Mouse (Mus musculus): ENCODE measurements at regions not wholly inside any gene's neighbourhood (a gene's known extent, or its start where the extent isn't known, plus 50 kb on each side); places are given as distances from the start of the nearest gene placed in this dataset.
A peak's percentile ranks its signal among the peaks of the same experiment; 100 is the strongest.

- DNase-seq (ENCODE audit: low read depth, low spot score): no peak
Observed at GRCm38 (mm10) chr2:48456072-48457040, 357.6 kb upstream of the Acvr2a start.

- no peak for DNase-seq (ENCODE audit: low read depth, low spot score)
Observed at GRCm38 (mm10) chr2:48457117-48457516, 356.8 kb upstream of the Acvr2a start.

GRCm38 (mm10) chr2:48465483-48465882 is 348.4 kb upstream of the Acvr2a start:
- no peak for DNase-seq (ENCODE audit: low read depth, low spot score)

GRCm38 (mm10) chr2:48468895-48469294 is 345.0 kb upstream of the Acvr2a start:
- DNase-seq (ENCODE audit: low read depth, low spot score): no peak

- DNase-seq (ENCODE audit: low read depth, low spot score): no peak
Observed at GRCm38 (mm10) chr2:48469357-48469756, 344.6 kb upstream of the Acvr2a start.

- no peak for DNase-seq (ENCODE audit: low read depth, low spot score)
Observed at GRCm38 (mm10) chr2:48473102-48473501, 340.8 kb upstream of the Acvr2a start.

GRCm38 (mm10) chr2:48474642-48475041 is 339.3 kb upstream of the Acvr2a start:
- DNase-seq (ENCODE audit: low read depth, low spot score): no peak

GRCm38 (mm10) chr2:48476777-48477176 is 337.1 kb upstream of the Acvr2a start:
- no peak for DNase-seq (ENCODE audit: low read depth, low spot score)

GRCm38 (mm10) chr2:48477336-48477735 is 336.6 kb upstream of the Acvr2a start:
- peak; percentile 3 for DNase-seq (ENCODE audit: low read depth, low spot score)

GRCm38 (mm10) chr2:48479601-48480000 is 334.3 kb upstream of the Acvr2a start:
- no peak for DNase-seq (ENCODE audit: low read depth, low spot score)

- DNase-seq (ENCODE audit: low read depth, low spot score): no peak
Observed at GRCm38 (mm10) chr2:48480428-48481191, 333.3 kb upstream of the Acvr2a start.

- DNase-seq (ENCODE audit: low read depth, low spot score): no peak
Observed at GRCm38 (mm10) chr2:48481209-48481742, 332.6 kb upstream of the Acvr2a start.

- DNase-seq (ENCODE audit: low read depth, low spot score): no peak
Observed at GRCm38 (mm10) chr2:48493574-48493973, 320.3 kb upstream of the Acvr2a start.

GRCm38 (mm10) chr2:48494065-48494464 is 319.8 kb upstream of the Acvr2a start:
- no peak for DNase-seq (ENCODE audit: low read depth, low spot score)

GRCm38 (mm10) chr2:48494632-48495031 is 319.3 kb upstream of the Acvr2a start:
- no peak for DNase-seq (ENCODE audit: low read depth, low spot score)

- DNase-seq (ENCODE audit: low read depth, low spot score): no peak
Observed at GRCm38 (mm10) chr2:48498047-48498723, 315.7 kb upstream of the Acvr2a start.

GRCm38 (mm10) chr2:48499396-48499795 is 314.5 kb upstream of the Acvr2a start:
- DNase-seq (ENCODE audit: low read depth, low spot score): no peak

- DNase-seq (ENCODE audit: low read depth, low spot score): no peak
Observed at GRCm38 (mm10) chr2:48501387-48501786, 312.5 kb upstream of the Acvr2a start.

GRCm38 (mm10) chr2:48513848-48514247 is 300.1 kb upstream of the Acvr2a start:
- no peak for DNase-seq (ENCODE audit: low read depth, low spot score)

GRCm38 (mm10) chr2:48519838-48520404 is 294.0 kb upstream of the Acvr2a start:
- no peak for DNase-seq (ENCODE audit: low read depth, low spot score)

GRCm38 (mm10) chr2:48520535-48520971 is 293.4 kb upstream of the Acvr2a start:
- DNase-seq (ENCODE audit: low read depth, low spot score): no peak

Data from retina, postnatal 7 days (tissue).